Mouse (Mus musculus): ENCODE data around the gene Cd200r4. TPM values are rescaled to one million over a fixed set of nuclear protein-coding genes. Genes with fewer than 3 reads are reported as not detected.

The Cd200r4 gene
- total RNA-seq, 2 experiments from 2014 or later = not detected

DNA sequence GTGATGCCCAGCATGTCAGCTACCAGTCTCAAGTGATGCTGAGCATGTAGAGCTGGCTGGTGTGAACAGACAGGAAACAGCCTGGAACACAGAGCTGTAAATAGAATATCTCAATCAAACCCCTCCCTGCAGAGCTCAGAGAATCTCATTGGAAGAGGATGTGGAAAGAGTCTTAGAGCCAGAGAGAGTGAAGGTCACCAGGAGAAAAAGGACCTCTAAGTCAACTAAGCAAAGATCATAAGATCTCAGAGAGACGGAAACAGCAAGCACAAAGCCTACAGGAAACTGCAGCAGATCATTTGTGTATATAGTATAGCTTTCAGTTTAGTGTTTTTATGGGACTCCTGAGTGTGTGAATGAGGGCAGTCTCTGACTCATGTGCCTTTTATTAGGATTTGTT is 63.6 kb downstream of the Cd200r4 start:
- DNase-seq (ENCODE audit: low spot score in 2 of 2) = no peak

DNA sequence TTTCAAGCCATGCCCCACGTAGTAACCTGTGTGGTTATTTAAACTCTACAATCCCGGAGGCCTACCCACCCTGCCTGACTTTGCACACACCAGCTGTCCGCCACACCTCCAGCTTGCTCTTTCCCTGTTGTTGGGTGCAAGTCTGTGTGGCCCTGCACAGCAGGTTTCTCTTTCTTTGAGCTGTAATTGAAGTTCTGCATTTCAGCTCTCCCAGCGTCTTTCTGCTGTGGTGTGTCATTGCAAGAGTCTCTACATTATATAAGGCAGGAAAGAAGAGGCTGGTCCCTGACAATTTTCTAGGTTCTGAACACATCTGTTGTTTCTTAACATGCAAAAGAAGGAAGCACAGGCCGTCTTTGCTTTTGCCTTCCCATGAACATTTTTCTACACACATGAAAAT is 65.1 kb downstream of the Cd200r4 start:
- no peak for DNase-seq (ENCODE audit: low spot score in 2 of 2)

GRCm38 (mm10) chr16:44877595-44877994 is 66.1 kb downstream of the Cd200r4 start:
- DNase-seq (ENCODE audit: low spot score in 2 of 2) = no peak

Other genes starting within 250 kb of the Cd200r4 start
- 1 to 10 TPM; 5.5 to 5.8 TPM for gene Nepro, start 87.4 kb upstream of the Cd200r4 start, total RNA-seq (2021)
- 10 to 100 TPM; 23.3 to 25.9 TPM for gene Gtpbp8, start 65.4 kb upstream of the Cd200r4 start, total RNA-seq (2021)
- under 1 TPM; 0.20 to 0.28 TPM for gene Cd200r1, start 46.0 kb upstream of the Cd200r4 start, total RNA-seq (2021)
- gene Cd200r2, start 55.4 kb downstream of the Cd200r4 start, total RNA-seq (2021) = not detected
- gene Cd200r3, start 131.9 kb downstream of the Cd200r4 start, total RNA-seq (2021) = not detected

All from layer of hippocampus, adult 18-20 months (tissue).